Comparison of ENCODE assay signal across 7 mouse cellular contexts in genomic region chr6:125385066-125385974, GRCm38 (mm10). TPM values are rescaled to one million over a fixed set of nuclear protein-coding genes. Genes with fewer than 3 reads are reported as not detected.
DNase-seq lines count a peak whose midpoint lies in the region.

No protein-coding gene starts in this region.

- intact Hi-C loops in gastrocnemius, postnatal 14 days (cut with DNase I; ENCODE audit: low total_unique reads): no loop called here

- peak; percentile 17 for DNase-seq in kidney, adult 11 months
- no peak for DNase-seq in kidney, adult 9 months
- DNase-seq in CD4-positive helper T cell, adult 2 months (ENCODE audit: low read depth, low spot score): peak; percentile 28
- DNase-seq in NIH3T3 (ENCODE audit: low read depth): peak; percentile 57
- DNase-seq in lung, postnatal 25 days (ENCODE audit: low spot score): peak; percentile 45
- no peak for DNase-seq in cerebellum, adult 9-10 months
- no peak for DNase-seq in gastrocnemius, postnatal 14 days

RNA-seq across cellular contexts. Expression of gene Plekhg6, which starts 4.7 kb away (rescaled TPM):
- total RNA-seq in gastrocnemius, postnatal 14 days (2021): not detected

RNA-seq across cellular contexts. Expression of gene Tnfrsf1a, which starts 36.2 kb away (rescaled TPM):
- 10 to 100 TPM; 42.1 to 42.3 TPM for total RNA-seq in gastrocnemius, postnatal 14 days (2021)

Comparison
In these comparisons a context has a peak if more than half of its experiments do, and no peak if none do; other contexts are left out.
1. DNase-seq: peak in kidney, adult 11 months (single experiment), CD4-positive helper T cell, adult 2 months (single experiment), NIH3T3 (single experiment) and lung, postnatal 25 days (single experiment); none in kidney, adult 9 months (single experiment), cerebellum, adult 9-10 months (single experiment) and gastrocnemius, postnatal 14 days (single experiment).